In the genomic region with DNA sequence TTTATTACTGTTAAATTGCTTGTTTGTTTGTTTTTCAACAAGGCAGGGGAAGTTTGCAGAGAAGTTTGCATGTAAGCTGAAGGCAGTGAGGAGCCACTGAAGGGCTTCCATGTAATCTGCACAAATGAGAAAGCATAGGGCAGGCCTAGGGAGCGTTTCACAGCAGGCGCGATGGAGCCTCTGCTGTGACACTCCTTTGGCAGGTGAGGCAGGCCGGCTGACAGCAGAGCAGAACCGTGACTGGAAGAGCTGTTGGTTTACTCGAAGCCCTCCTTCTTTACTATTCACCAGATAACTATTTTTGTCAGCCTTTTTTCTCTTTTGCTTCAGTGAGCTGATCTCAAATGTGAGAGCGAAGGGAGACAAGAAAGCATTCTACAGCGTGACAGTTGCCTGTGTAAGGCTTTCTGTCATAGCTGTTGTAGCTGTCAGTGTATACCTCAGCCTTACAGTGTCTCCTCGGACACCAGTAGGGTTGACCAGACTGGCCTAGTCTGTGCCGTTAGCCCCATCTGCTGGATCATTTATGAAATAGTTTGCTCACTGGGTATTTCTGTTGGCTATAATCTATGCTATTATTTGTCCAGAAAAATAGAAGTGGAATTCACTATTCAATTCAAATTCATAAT, we compare ENCODE assay signal across 7 mouse cellular contexts.
DNase-seq lines count a peak whose midpoint lies in the region; ATAC-seq and TF ChIP-seq lines count a peak whose summit lies in the region.

No protein-coding gene starts in this region.

- TF ChIP-seq POLR2A in lung, adult 2 months (IDR thresholded peaks at IDR 0.05; ENCODE audit: borderline replicate concordance, extremely low read depth, low read depth, low read length) = no peak

- H3K4me2 ChIP-seq in forebrain, postnatal 0 days (ENCODE audit: low read depth) = no peak overlapping the region
- no peak overlapping the region for H3K4me2 ChIP-seq in kidney, postnatal 0 days (ENCODE audit: low read length)
- H3K4me2 ChIP-seq in neural tube, embryonic 15.5 days = no peak overlapping the region

- peak; percentile 61 for DNase-seq in A20 (ENCODE audit: low read depth, low spot score)
- DNase-seq in cerebellum, adult 11 months = peak; percentile 34
- DNase-seq in forebrain, postnatal 0 days = peak; percentile 47
- peak; percentile 88 for DNase-seq in kidney, postnatal 0 days (ENCODE audit: low spot score)
- peak; percentile 10 for DNase-seq in lung, adult 2 months

- TF ChIP-seq CTCF in E14TG2a.4 (conservative IDR thresholded peaks at IDR 0.05; ENCODE audit: low read length) = peak; percentile 37
- peak; percentile 69 for TF ChIP-seq CTCF in forebrain, postnatal 0 days (IDR thresholded peaks at IDR 0.05; ENCODE audit: low read depth)
- peak; percentile 84 for TF ChIP-seq CTCF in kidney, postnatal 0 days (IDR thresholded peaks at IDR 0.05; ENCODE audit: low read depth)
- peak; percentile 73 for TF ChIP-seq CTCF in lung, adult 2 months (IDR thresholded peaks at IDR 0.05; ENCODE audit: insufficient read depth, low read length)

- peak; percentile 79 for ATAC-seq in forebrain, postnatal 0 days
- peak; percentile 66; the same call in 1 of the 2 replicates for ATAC-seq in kidney, postnatal 0 days (replicated peaks; ENCODE audit: low FRiP score, low read depth)
- peak; percentile 84 for ATAC-seq in neural tube, embryonic 15.5 days (ENCODE audit: low FRiP score)

- 40% methylated on average over 10 of the region's 10 CpGs for WGBS in forebrain, postnatal 0 days
- 41% methylated on average over 10 of the region's 10 CpGs for WGBS in kidney, postnatal 0 days
- 54% methylated on average over 10 of the region's 10 CpGs for WGBS in lung, adult 2 months
- WGBS in neural tube, embryonic 15.5 days = 44% methylated on average over 10 of the region's 10 CpGs

- H3K4me1 ChIP-seq in E14TG2a.4 (replicated peaks; ENCODE audit: low read depth, low read length) = no peaks in the 10 kb centered on the region; the same call in 1 of the 2 replicates
- no peaks in the 10 kb centered on the region for H3K4me1 ChIP-seq in forebrain, postnatal 0 days (ENCODE audit: insufficient read depth)
- H3K4me1 ChIP-seq in kidney, postnatal 0 days (replicated peaks; ENCODE audit: insufficient read depth, low read length) = no peaks in the 10 kb centered on the region
- H3K4me1 ChIP-seq in lung, adult 2 months (ENCODE audit: control insufficient read depth, insufficient read depth, low read length) = no peaks in the 10 kb centered on the region
- H3K4me1 ChIP-seq in neural tube, embryonic 15.5 days = no peaks in the 10 kb centered on the region

- no peaks in the 10 kb centered on the region for H3K9me3 ChIP-seq in E14TG2a.4 (ENCODE audit: low read length)
- H3K9me3 ChIP-seq in forebrain, postnatal 0 days (ENCODE audit: low read length) = no peaks in the 10 kb centered on the region
- no peaks in the 10 kb centered on the region for H3K9me3 ChIP-seq in kidney, postnatal 0 days (replicated peaks; ENCODE audit: low read length)
- no peaks in the 10 kb centered on the region for H3K9me3 ChIP-seq in neural tube, embryonic 15.5 days (replicated peaks)

- no peak overlapping the region for H3K4me3 ChIP-seq in E14TG2a.4 (replicated peaks; ENCODE audit: low read length)
- H3K4me3 ChIP-seq in forebrain, postnatal 0 days (ENCODE audit: low read depth, low read length) = no peak overlapping the region
- no peak overlapping the region for H3K4me3 ChIP-seq in kidney, postnatal 0 days (replicated peaks; ENCODE audit: low read depth, low read length)
- no peak overlapping the region for H3K4me3 ChIP-seq in lung, adult 2 months (replicated peaks; ENCODE audit: extremely low read depth, low read depth, low read length)
- H3K4me3 ChIP-seq in neural tube, embryonic 15.5 days (replicated peaks) = no peak overlapping the region

- H3K36me3 ChIP-seq in E14TG2a.4 (ENCODE audit: insufficient read depth, low read length) = no peaks in the 10 kb centered on the region
- H3K36me3 ChIP-seq in forebrain, postnatal 0 days (ENCODE audit: insufficient read depth) = peaks cover 6% of the 10 kb centered on the region; the same call in 1 of the 2 replicates
- H3K36me3 ChIP-seq in kidney, postnatal 0 days (ENCODE audit: insufficient read depth, low read length) = no peaks in the 10 kb centered on the region
- H3K36me3 ChIP-seq in neural tube, embryonic 15.5 days = peaks cover 11% of the 10 kb centered on the region

- H3K27me3 ChIP-seq in E14TG2a.4 (ENCODE audit: insufficient read depth, low read length) = no peaks in the 10 kb centered on the region
- H3K27me3 ChIP-seq in forebrain, postnatal 0 days (ENCODE audit: insufficient read depth, low read length) = no peaks in the 10 kb centered on the region
- no peaks in the 10 kb centered on the region for H3K27me3 ChIP-seq in kidney, postnatal 0 days (ENCODE audit: insufficient read depth, low read length)
- H3K27me3 ChIP-seq in neural tube, embryonic 15.5 days (replicated peaks) = no peaks in the 10 kb centered on the region

- H3K27ac ChIP-seq in forebrain, postnatal 0 days (ENCODE audit: low read depth, low read length) = no peak overlapping the region
- H3K27ac ChIP-seq in kidney, postnatal 0 days = no peak overlapping the region
- H3K27ac ChIP-seq in neural tube, embryonic 15.5 days (replicated peaks) = no peak overlapping the region

- H3K9ac ChIP-seq in forebrain, postnatal 0 days = no peak overlapping the region
- H3K9ac ChIP-seq in kidney, postnatal 0 days (ENCODE audit: low read depth, low read length) = no peak overlapping the region
- no peak overlapping the region for H3K9ac ChIP-seq in neural tube, embryonic 15.5 days (replicated peaks)

Comparison
In these comparisons a context has a peak if more than half of its experiments do, and no peak if none do; other contexts are left out.
1. DNase-seq: peak in every context shown above with its lines; median percentile 88 in kidney, postnatal 0 days; 61 in A20; 47 in forebrain, postnatal 0 days; 34 in cerebellum, adult 11 months; 10 in lung, adult 2 months.